Mouse (Mus musculus): ENCODE results near the gene Tnrc6a.

GRCm38 (mm10) chr7:123124735-123125181, 1.1 kb downstream of the Tnrc6a start:
- TF ChIP-seq CTCF (IDR thresholded peaks at IDR 0.05; ENCODE audit: control insufficient read depth, insufficient read depth, low read length) (no peak), POLR2A (IDR thresholded peaks at IDR 0.05; ENCODE audit: borderline replicate concordance, control insufficient read depth, low read depth, low read length) (no peak)
